In genomic region chr13:16716796-16717749, GRCm38 (mm10) we compare ENCODE assay signal across 19 mouse cellular contexts.
A peak's percentile ranks its signal among the peaks of the same experiment; 100 is the strongest.
DNase-seq lines count a peak whose midpoint lies in the region; ATAC-seq and TF ChIP-seq lines count a peak whose summit lies in the region.
"Had no signal": no experiment of that assay in that cellular context is flagged by ENCODE, and none has a peak within 500 bp of the region (broad histone marks: within the 10 kb centered on the region; RNA-seq: fewer than 3 reads in every experiment).

No protein-coding gene starts in this region.

- peaks cover 14% of the 10 kb centered on the region for H3K4me1 ChIP-seq in heart, embryonic 10.5 days
- no peaks in the 10 kb centered on the region for H3K4me1 ChIP-seq in midbrain, embryonic 11.5 days (ENCODE audit: control insufficient read depth, insufficient read depth, low read length)
- H3K4me1 ChIP-seq in midbrain, postnatal 0 days (ENCODE audit: insufficient read depth, low read length): no peaks in the 10 kb centered on the region
- H3K4me1 ChIP-seq: liver, embryonic 13.5 days had no signal

- no peaks in the 10 kb centered on the region for H3K36me3 ChIP-seq in heart, embryonic 10.5 days
- no peaks in the 10 kb centered on the region for H3K36me3 ChIP-seq in midbrain, embryonic 11.5 days (ENCODE audit: control insufficient read depth, insufficient read depth, low read length)
- no peaks in the 10 kb centered on the region for H3K36me3 ChIP-seq in midbrain, postnatal 0 days (ENCODE audit: insufficient read depth, low read length)
- H3K36me3 ChIP-seq: embryonic facial prominence, embryonic 10.5 days; hindbrain, embryonic 10.5 days; liver, embryonic 13.5 days had no signal

- H3K9ac ChIP-seq in midbrain, embryonic 11.5 days (ENCODE audit: low read length): no peak overlapping the region
- H3K9ac ChIP-seq in midbrain, postnatal 0 days (replicated peaks; ENCODE audit: low read length, poor library complexity, severe bottlenecking): no peak overlapping the region
- H3K9ac ChIP-seq: liver, embryonic 13.5 days had no signal

- H3K4me2 ChIP-seq in midbrain, embryonic 11.5 days: no peak overlapping the region
- H3K4me2 ChIP-seq in midbrain, postnatal 0 days (ENCODE audit: low read depth, low read length, poor library complexity, severe bottlenecking): no peak overlapping the region
- H3K4me2 ChIP-seq: liver, embryonic 13.5 days had no signal

- TF ChIP-seq CTCF in midbrain, postnatal 0 days (IDR thresholded peaks at IDR 0.05): no peak

- H3K4me3 ChIP-seq in heart, embryonic 10.5 days: no peak overlapping the region
- H3K4me3 ChIP-seq in midbrain, embryonic 11.5 days (ENCODE audit: low read depth, low read length): no peak overlapping the region
- no peak overlapping the region for H3K4me3 ChIP-seq in midbrain, postnatal 0 days (ENCODE audit: low read depth, low read length)
- H3K4me3 ChIP-seq: embryonic facial prominence, embryonic 10.5 days; erythroblast, embryonic 14.5 days; hindbrain, embryonic 10.5 days; left cerebral cortex, adult 2 months; liver, embryonic 13.5 days had no signal

- no peaks in the 10 kb centered on the region for H3K27me3 ChIP-seq in heart, embryonic 10.5 days (ENCODE audit: insufficient read depth, poor library complexity, severe bottlenecking)
- no peaks in the 10 kb centered on the region for H3K27me3 ChIP-seq in midbrain, embryonic 11.5 days (ENCODE audit: control insufficient read depth, insufficient read depth, low read length)
- H3K27me3 ChIP-seq in midbrain, postnatal 0 days (ENCODE audit: insufficient read depth, low read length): no peaks in the 10 kb centered on the region
- H3K27me3 ChIP-seq: liver, embryonic 13.5 days had no signal

- whole genome bisulfite sequencing in heart, embryonic 10.5 days: 70% methylated on average over 5 of the region's 5 CpGs
- 69% methylated on average over 5 of the region's 5 CpGs for WGBS in midbrain, embryonic 11.5 days
- WGBS in midbrain, postnatal 0 days: 70% methylated on average over 5 of the region's 5 CpGs

- no peaks in the 10 kb centered on the region for H3K9me3 ChIP-seq in heart, embryonic 10.5 days
- no peaks in the 10 kb centered on the region for H3K9me3 ChIP-seq in midbrain, embryonic 11.5 days (ENCODE audit: control insufficient read depth, low read length)
- no peaks in the 10 kb centered on the region for H3K9me3 ChIP-seq in midbrain, postnatal 0 days (ENCODE audit: low read length)
- H3K9me3 ChIP-seq: embryonic facial prominence, embryonic 10.5 days; hindbrain, embryonic 10.5 days; liver, embryonic 13.5 days had no signal

- DNase-seq in heart, adult 11 months: peak; percentile 95
- DNase-seq in heart, embryonic 10.5 days (ENCODE audit: low spot score): no peak
- DNase-seq in midbrain, embryonic 11.5 days (ENCODE audit: low spot score, missing footprints): peak; percentile 69
- no peak for DNase-seq in midbrain, postnatal 0 days (ENCODE audit: low spot score)
- peak; percentile 34 for DNase-seq in heart, adult 8-10 months (ENCODE audit: low spot score)
- DNase-seq in lung, postnatal 10 days: no peak
- DNase-seq: cerebellum, adult 11-12 months; kidney, postnatal 14 days; liver, embryonic 13.5 days; thymus, postnatal 14 days had no signal

- ATAC-seq in midbrain, embryonic 11.5 days (ENCODE audit: low FRiP score): no peak
- no peak for ATAC-seq in midbrain, postnatal 0 days (ENCODE audit: low FRiP score)
- ATAC-seq in frontal cortex, adult (ENCODE audit: low TSS enrichment): no peak
- ATAC-seq in cerebellum, adult (ENCODE audit: insufficient number of reproducible peaks, low FRiP score, low TSS enrichment): no peak
- ATAC-seq: forebrain, embryonic 14.5 days; inflammation-experienced regulatory T-cells, adult 6 months had no signal

- no peak overlapping the region for H3K27ac ChIP-seq in heart, embryonic 10.5 days
- H3K27ac ChIP-seq in midbrain, embryonic 11.5 days (ENCODE audit: low read depth, low read length): no peak overlapping the region
- no peak overlapping the region for H3K27ac ChIP-seq in midbrain, postnatal 0 days (ENCODE audit: low read depth, low read length)
- H3K27ac ChIP-seq: left cerebral cortex, adult 2 months; liver, embryonic 13.5 days; stomach, postnatal 0 days had no signal

Comparison
In these comparisons a context has a peak if more than half of its experiments do, and no peak if none do; other contexts are left out.
1. DNase-seq: peak in heart, adult 11 months (single experiment), midbrain, embryonic 11.5 days (single experiment) and heart, adult 8-10 months (single experiment); none in heart, embryonic 10.5 days (single experiment), midbrain, postnatal 0 days (single experiment) and lung, postnatal 10 days (single experiment).